Mouse (Mus musculus): ENCODE results near the gene Prpf40b. TPM values are rescaled to one million over a fixed set of nuclear protein-coding genes. Genes with fewer than 3 reads are reported as not detected.
A peak's percentile ranks its signal among the peaks of the same experiment; 100 is the strongest.

The Prpf40b gene
- polyA plus RNA-seq, 1 experiment from 2014 or later, result 37.1 TPM

GRCm38 (mm10) chr15:99341102-99341501 is 46.2 kb downstream of the Prpf40b start:
- peak; percentile 11; the same call in 1 of the 2 replicates for ATAC-seq
- 66% methylated on average over 3 of the region's 3 CpGs for WGBS
- H3K27ac ChIP-seq (ENCODE audit: low read length), result no peak overlapping the region

DNA sequence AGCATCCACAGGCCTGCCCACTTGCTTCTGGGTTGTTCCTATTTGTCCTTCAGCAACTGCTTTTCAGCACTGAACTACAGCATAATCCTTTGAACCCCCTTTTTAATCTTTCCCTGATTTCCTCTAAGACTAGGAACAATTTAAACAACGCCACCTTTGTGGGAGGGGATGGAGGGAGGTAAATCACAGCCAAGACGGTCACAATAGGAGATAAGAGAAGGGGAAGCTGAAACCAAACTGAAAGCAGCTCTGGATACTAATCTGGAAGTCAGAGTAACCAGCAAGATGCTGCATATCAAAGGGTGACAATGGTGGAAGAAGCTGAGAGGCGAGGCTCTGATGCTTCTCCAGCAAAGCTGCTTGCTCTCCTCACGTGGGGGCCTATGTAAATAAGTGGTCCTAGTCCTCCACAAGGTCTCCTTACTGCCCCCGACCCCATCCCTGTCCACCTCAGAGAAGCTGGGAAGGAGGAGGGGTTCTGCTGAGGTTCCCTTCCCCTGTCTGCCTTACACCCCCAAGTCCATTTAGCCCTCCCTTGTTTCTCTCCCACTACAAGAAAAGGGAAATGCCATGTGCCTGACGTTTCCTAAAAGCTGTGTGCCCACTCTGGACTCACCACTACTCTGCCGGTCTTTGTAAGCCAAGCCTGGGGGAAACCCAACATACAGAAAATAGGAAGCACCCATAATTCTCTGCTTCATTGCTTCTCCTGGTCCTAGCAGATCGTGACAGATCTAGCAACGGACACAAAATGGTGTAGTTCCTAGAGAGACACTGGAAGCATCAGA is 47.5 kb downstream of the Prpf40b start:
- no peaks in the 10 kb centered on the region for H3K36me3 ChIP-seq (ENCODE audit: insufficient read depth, low read length)
- DNase-seq (ENCODE audit: low spot score) (no peak), ATAC-seq (no peak)
- no peak overlapping the region for H3K4me3 ChIP-seq (ENCODE audit: low read depth, low read length)
- H3K27ac ChIP-seq (ENCODE audit: low read length), result peak overlapping the region; percentile 84; the same call in 1 of the 2 replicates
- H3K9ac ChIP-seq (replicated peaks; ENCODE audit: low read depth), result no peak overlapping the region
- H3K9me3 ChIP-seq (ENCODE audit: low read length), result no peaks in the 10 kb centered on the region
- 37% methylated on average over 9 of the region's 9 CpGs for WGBS
- TF ChIP-seq CTCF (IDR thresholded peaks at IDR 0.05) (no peak), EP300 (IDR thresholded peaks at IDR 0.05) (no peak)
- H3K27me3 ChIP-seq (replicated peaks; ENCODE audit: insufficient read depth, low read length), result no peaks in the 10 kb centered on the region
- H3K4me1 ChIP-seq (ENCODE audit: insufficient read depth, low read depth, low read length), result peaks cover 52% of the 10 kb centered on the region
- H3K4me2 ChIP-seq (replicated peaks; ENCODE audit: low read depth, low read length), result no peak overlapping the region

More at GRCm38 (mm10) chr15:99341102-99341501, 46.2 kb downstream of the Prpf40b start:
- Histone ChIP-seq H3K27me3 (replicated peaks; ENCODE audit: insufficient read depth, low read length) (no peaks in the 10 kb centered on the region), H3K9me3 (ENCODE audit: low read length) (no peaks in the 10 kb centered on the region), H3K4me2 (replicated peaks; ENCODE audit: low read depth, low read length) (no peak overlapping the region), H3K4me3 (ENCODE audit: low read depth, low read length) (no peak overlapping the region), H3K36me3 (ENCODE audit: insufficient read depth, low read length) (no peaks in the 10 kb centered on the region), H3K9ac (replicated peaks; ENCODE audit: low read depth) (no peak overlapping the region), H3K4me1 (ENCODE audit: insufficient read depth, low read depth, low read length) (peaks cover 55% of the 10 kb centered on the region)
- no peak for TF ChIP-seq EP300 (IDR thresholded peaks at IDR 0.05)
- TF ChIP-seq CTCF (IDR thresholded peaks at IDR 0.05), result no peak
- DNase-seq (ENCODE audit: low spot score), result peak; percentile 42

DNA sequence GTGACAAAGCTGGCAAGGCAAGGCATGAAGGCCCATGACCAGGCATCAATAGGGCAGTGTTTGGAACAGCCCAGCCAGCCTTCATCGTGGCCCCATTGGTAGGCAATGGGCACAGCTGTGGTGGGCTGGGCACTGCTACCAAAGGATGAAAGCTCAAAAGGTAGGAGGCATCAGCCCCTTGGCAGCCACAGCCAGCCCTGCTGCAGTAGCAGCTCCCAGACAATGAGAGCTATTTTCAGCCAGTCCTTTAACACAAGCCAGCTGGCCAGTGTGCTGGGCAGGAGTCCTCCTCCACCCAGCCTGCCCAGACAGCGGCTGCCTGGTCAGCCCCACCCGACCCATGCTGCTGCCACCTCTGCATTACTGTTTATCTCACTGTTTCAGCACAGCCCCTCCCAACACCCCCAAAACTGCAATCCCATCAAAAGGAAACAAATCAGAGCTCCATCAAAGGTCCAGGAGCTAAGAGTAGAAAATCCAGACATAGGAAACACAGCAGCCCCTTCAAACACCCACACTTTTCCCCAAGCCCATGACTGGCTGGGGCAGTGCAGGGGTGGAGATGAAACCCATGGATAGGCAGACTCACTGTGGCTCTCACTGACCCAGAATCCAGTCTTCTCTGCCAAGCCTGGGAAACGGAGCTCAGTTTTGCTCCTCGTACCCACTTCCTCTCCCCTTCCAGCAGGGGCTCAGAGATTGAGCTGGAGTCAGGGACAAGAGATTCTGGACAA is 48.7 kb downstream of the Prpf40b start:
- H3K27ac ChIP-seq (ENCODE audit: low read length), result peak overlapping the region; percentile 84
- H3K4me1 ChIP-seq (ENCODE audit: insufficient read depth, low read depth, low read length), result peaks cover 52% of the 10 kb centered on the region

DNA sequence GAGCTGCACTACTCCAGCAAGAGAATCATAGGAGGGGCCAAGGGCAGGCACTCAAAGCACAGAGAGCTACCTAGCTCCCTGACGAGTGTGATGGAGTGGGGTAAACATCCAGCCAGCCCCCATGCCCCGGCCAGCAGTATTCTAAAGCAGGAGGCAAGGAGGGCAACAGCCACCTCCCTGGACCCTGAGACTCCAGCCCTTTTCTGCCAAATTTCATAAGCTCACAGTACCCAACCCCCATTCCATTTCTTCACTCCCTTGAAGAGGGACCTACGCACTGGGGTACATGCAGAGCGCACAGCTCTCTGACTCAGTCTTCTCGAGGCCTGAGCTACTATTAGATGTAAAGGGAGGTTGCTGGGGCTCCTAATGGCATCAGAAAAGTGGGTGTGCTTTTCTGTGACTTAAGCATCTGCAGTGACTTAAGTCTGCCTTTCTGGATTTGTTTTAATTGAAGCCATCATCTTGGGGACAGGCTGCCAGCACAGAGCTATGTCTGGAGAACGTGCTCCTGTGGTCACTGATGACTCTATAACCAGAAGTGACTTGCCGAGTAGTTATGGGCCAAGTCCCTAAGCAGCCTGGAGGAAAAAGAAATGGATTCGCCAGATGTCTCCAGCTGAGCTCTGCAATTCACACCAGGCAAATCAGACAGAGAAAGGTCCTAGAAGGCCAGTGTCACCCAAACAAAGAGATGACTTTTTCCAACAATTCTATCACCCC is 49.4 kb downstream of the Prpf40b start:
- Histone ChIP-seq H3K27ac (ENCODE audit: low read length) (peak overlapping the region; percentile 84), H3K27me3 (replicated peaks; ENCODE audit: insufficient read depth, low read length) (no peaks in the 10 kb centered on the region), H3K9me3 (ENCODE audit: low read length) (no peaks in the 10 kb centered on the region), H3K4me1 (ENCODE audit: insufficient read depth, low read depth, low read length) (peaks cover 51% of the 10 kb centered on the region), H3K4me3 (ENCODE audit: low read depth, low read length) (no peak overlapping the region), H3K4me2 (replicated peaks; ENCODE audit: low read depth, low read length) (0 out of 2 replicates have a peak overlapping the region, but pooled peaks have one; percentile 17), H3K36me3 (ENCODE audit: insufficient read depth, low read length) (no peaks in the 10 kb centered on the region), H3K9ac (replicated peaks; ENCODE audit: low read depth) (no peak overlapping the region)
- ATAC-seq, result peak; percentile 53
- DNase-seq (ENCODE audit: low spot score), result peak; percentile 64
- 37% methylated on average over 8 of the region's 8 CpGs for WGBS
- TF ChIP-seq EP300 (IDR thresholded peaks at IDR 0.05) (no peak), CTCF (IDR thresholded peaks at IDR 0.05) (no peak)

More for the DNA sequence above, 48.7 kb downstream of the Prpf40b start:
- Histone ChIP-seq H3K4me3 (ENCODE audit: low read depth, low read length) (no peak overlapping the region), H3K27me3 (replicated peaks; ENCODE audit: insufficient read depth, low read length) (no peaks in the 10 kb centered on the region), H3K36me3 (ENCODE audit: insufficient read depth, low read length) (no peaks in the 10 kb centered on the region), H3K9ac (replicated peaks; ENCODE audit: low read depth) (no peak overlapping the region), H3K9me3 (ENCODE audit: low read length) (no peaks in the 10 kb centered on the region), H3K4me2 (replicated peaks; ENCODE audit: low read depth, low read length) (peak overlapping the region; percentile 17; the same call in 1 of the 2 replicates)
- peak; percentile 48 for TF ChIP-seq EP300 (IDR thresholded peaks at IDR 0.05)
- no peak for TF ChIP-seq CTCF (IDR thresholded peaks at IDR 0.05)
- DNase-seq (ENCODE audit: low spot score) (peak; percentile 63), ATAC-seq (peak; percentile 74)
- 22% methylated on average over 5 of the region's 5 CpGs for WGBS

DNA sequence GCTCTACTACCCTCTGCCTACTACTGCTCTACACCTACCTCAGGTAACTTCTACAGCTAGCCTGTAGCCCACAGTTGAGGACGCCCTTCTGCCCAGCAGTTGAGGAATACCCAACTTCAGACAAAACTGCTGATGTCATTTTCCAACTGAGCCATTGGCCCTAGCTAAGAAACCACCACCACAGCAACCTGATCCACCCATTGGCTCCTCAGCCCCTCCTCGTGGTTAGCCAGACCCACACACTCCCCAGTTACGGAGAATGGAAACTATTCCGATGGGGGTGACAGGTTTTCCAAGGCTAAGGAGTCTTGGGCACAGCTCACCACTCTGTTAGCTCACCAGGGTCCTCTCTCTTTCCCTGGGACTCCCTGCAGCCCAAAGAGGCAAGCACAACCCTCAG is 50.1 kb downstream of the Prpf40b start:
- H3K9ac ChIP-seq (replicated peaks; ENCODE audit: low read depth), result no peak overlapping the region
- peak; percentile 7; the same call in 1 of the 2 replicates for ATAC-seq
- H3K4me1 ChIP-seq (ENCODE audit: insufficient read depth, low read depth, low read length), result peaks cover 48% of the 10 kb centered on the region

More for the DNA sequence above, 50.1 kb downstream of the Prpf40b start:
- DNase-seq (ENCODE audit: low spot score), result no peak
- no peaks in the 10 kb centered on the region for H3K36me3 ChIP-seq (ENCODE audit: insufficient read depth, low read length)
- H3K27ac ChIP-seq (ENCODE audit: low read length), result peak overlapping the region; percentile 84
- no peak overlapping the region for H3K4me3 ChIP-seq (ENCODE audit: low read depth, low read length)
- H3K9me3 ChIP-seq (ENCODE audit: low read length), result no peaks in the 10 kb centered on the region
- TF ChIP-seq CTCF (IDR thresholded peaks at IDR 0.05), result peak; percentile 6; the same call in 1 of the 2 replicates
- TF ChIP-seq EP300 (IDR thresholded peaks at IDR 0.05), result no peak
- H3K27me3 ChIP-seq (replicated peaks; ENCODE audit: insufficient read depth, low read length), result no peaks in the 10 kb centered on the region
- WGBS, result 65% methylated on average over 4 of the region's 4 CpGs
- no peak overlapping the region for H3K4me2 ChIP-seq (replicated peaks; ENCODE audit: low read depth, low read length)
